Mouse (Mus musculus) liver, embryonic 14.5 days (tissue): ENCODE results near the gene Mfap1b. TPM values are rescaled to one million over a fixed set of nuclear protein-coding genes. Genes with fewer than 3 reads are reported as not detected.
"Not testable (repeated sequence)": the region's sequence is repeated elsewhere in the genome, so short reads cannot be mapped to it uniquely, and the experiment has no call there.

Experiments
- ATAC-seq: fragments of 200-750 bp; cut with Nextera tagmentation; 2 replicates; pipeline ENCODE4 v1.8.0; 2017; ENCODE audit warnings: moderate number of reproducible peaks, mild to moderate bottlenecking, moderate library complexity; ENCODE audit not compliant: insufficient read depth
- DNase-seq, 3 experiments: peaks; one replicate each; pipeline ENCODE4 v3.0.0-alpha.2; 2012 to 2013; ENCODE audit warnings: low read depth in 3 of 3, low spot score in 3 of 3
- H3K27ac ChIP-seq: fragments of 300-500 bp; sonication (generic); 2 replicates; pipeline ENCODE4 v1.5.1; 2014; ENCODE audit warnings: moderate library complexity, mild to moderate bottlenecking, control low read depth, inconsistent platforms
- H3K27me3 ChIP-seq: fragments of 300-500 bp; sonication (generic); 2 replicates; pipeline ENCODE4 v1.6.1; 2014; ENCODE audit warnings: mild to moderate bottlenecking, low read length, moderate library complexity; ENCODE audit not compliant: control insufficient read depth, insufficient read depth
- H3K36me3 ChIP-seq: fragments of 300-500 bp; sonication (generic); replicated peaks from 2 replicates; pipeline ENCODE4 v1.6.1; 2014; ENCODE audit warnings: low read depth; ENCODE audit not compliant: control insufficient read depth, insufficient read depth
- H3K4me1 ChIP-seq, 2 experiments: fragments of 200-500 bp in 1 of 2; fragments of 300-500 bp in 1 of 2; sonication (generic) in 1 of 2; replicated peaks; 2 replicates each; pipeline ENCODE4 v1.6.1; 2012 to 2014; ENCODE audit warnings: antibody characterized with exemption in 1 of 2, inconsistent platforms in 1 of 2, low read length in 1 of 2; ENCODE audit not compliant: control insufficient read depth in 2 of 2, insufficient read depth in 2 of 2
- H3K4me2 ChIP-seq: fragments of 300-500 bp; sonication (generic); 2 replicates; pipeline ENCODE4 v1.6.1; 2014; ENCODE audit warnings: low read depth, mild to moderate bottlenecking, control low read depth, moderate library complexity
- H3K4me3 ChIP-seq, 2 experiments: fragments of 200-500 bp in 1 of 2; fragments of 300-500 bp in 1 of 2; sonication (generic) in 1 of 2; 2 replicates each; pipeline ENCODE4 v1.5.1; 2012 to 2014; ENCODE audit warnings: low read depth in 2 of 2, low read length in 2 of 2, mild to moderate bottlenecking in 2 of 2, control low read depth in 1 of 2, inconsistent platforms in 1 of 2, moderate library complexity in 1 of 2; ENCODE audit not compliant: insufficient read depth in 1 of 2
- H3K9ac ChIP-seq: fragments of 300-500 bp; sonication (generic); replicated peaks from 2 replicates; pipeline ENCODE4 v1.6.1; 2014; ENCODE audit warnings: mild to moderate bottlenecking, control low read depth, moderate library complexity
- H3K9me3 ChIP-seq: fragments of 300-500 bp; sonication (generic); 2 replicates; pipeline ENCODE4 v1.6.1; 2016; ENCODE audit warnings: low read length, mixed read lengths; ENCODE audit not compliant: control insufficient read depth
- CTCF ChIP-seq: IDR thresholded peaks from 2 replicates; pipeline ENCODE4 v1.5.1; 2016; ENCODE audit warnings: antibody characterized with exemption, low read depth, control low read depth
- EP300 ChIP-seq: IDR thresholded peaks from 2 replicates; pipeline ENCODE4 v1.6.1; 2016; ENCODE audit warnings: antibody characterized with exemption, low read depth
- WGBS: fragments of 180-500 bp; shearing (Covaris S2); extraction: QIAGEN DNeasy Blood & Tissue Kit; methylation state at CpG from one replicate; pipeline ENCODE4 v1.1.7; 2014; ENCODE audit not compliant: insufficient replicate concordance; 5-methylcytosine and 5-hydroxymethylcytosine counted together
- polyA plus RNA-seq, 2 experiments: library from polyadenylated mRNA; depleted of rRNA in 1 of 2; stranded (reverse) in 1 of 2; unstranded in 1 of 2; fragments of >200 nt; fragmentation: Nextera tagmentation in 1 of 2; extraction: Ambion mirVana in 1 of 2; gene quantifications; 2 replicates each; pipeline versions ENCODE4 v1.2.1 to v1.2.3; 2012 to 2014

Mfap1b gene
- polyA plus RNA-seq, 2 experiments, result 8.7 to 20.1 TPM

- H3K9me3 ChIP-seq, result no peaks in the 10 kb centered on the region
- no peak for DNase-seq
- peak overlapping the region; percentile 68 for H3K4me2 ChIP-seq
- 8% methylated on average over 12 of the region's 12 CpGs for WGBS
- peaks cover 20% of the 10 kb centered on the region for H3K36me3 ChIP-seq
- H3K4me1 ChIP-seq, result peaks cover 17 to 20% of the 10 kb centered on the region in 2 experiments
- no peak for ATAC-seq
- peak overlapping the region; percentile 59 to 80 for H3K4me3 ChIP-seq
- no peak for TF ChIP-seq EP300
- TF ChIP-seq CTCF, result no peak
- no peaks in the 10 kb centered on the region for H3K27me3 ChIP-seq
- H3K9ac ChIP-seq, result peak overlapping the region; percentile 81
- no peak overlapping the region; the same call in 1 of the 2 replicates for H3K27ac ChIP-seq
Observed at GRCm38 (mm10) chr2:121507173-121507950, 33.5 kb upstream of the Mfap1b start.

- not testable (repeated sequence) for H3K27me3 ChIP-seq, H3K9me3 ChIP-seq
- DNase-seq (peak; percentile 86 to 88 (median 87)), ATAC-seq (peak; percentile 93)
- peaks cover 11% of the 10 kb centered on the region for H3K36me3 ChIP-seq
- H3K4me3 ChIP-seq, result peak within 1 kb of the TSS; percentile 59 to 80
- H3K4me1 ChIP-seq, result peaks cover 17 to 19% of the 10 kb centered on the region in 2 experiments
- peak within 1 kb of the TSS; percentile 46 for H3K27ac ChIP-seq
- WGBS, result 3% methylated on average over 40 of the region's 42 CpGs
- TF ChIP-seq CTCF, result peak; percentile 42
- peak within 1 kb of the TSS; percentile 68 for H3K4me2 ChIP-seq
- H3K9ac ChIP-seq, result peak within 1 kb of the TSS; percentile 81
Observed at GRCm38 (mm10) chr2:121505942-121506882, 32.3 kb upstream of the Mfap1b start, which contains the start of the genes Mfap1a and Wdr76. Gene Mfap1a (minus strand): TSS chr2:121506665. Gene Wdr76 (plus strand): TSS chr2:121506723.

- H3K27me3 ChIP-seq, H3K27ac ChIP-seq, H3K9ac ChIP-seq, H3K9me3 ChIP-seq, DNase-seq, H3K4me2 ChIP-seq, H3K36me3 ChIP-seq, H3K4me3 ChIP-seq, ATAC-seq, H3K4me1 ChIP-seq: not testable (repeated sequence)
- WGBS, result no CpG with 5 or more reads among the region's 6 CpGs
Observed at GRCm38 (mm10) chr2:121501550-121501949, 27.7 kb upstream of the Mfap1b start.

GRCm38 (mm10) chr2:121484403-121484802, 10.5 kb upstream of the Mfap1b start:
- not testable (repeated sequence) for DNase-seq, H3K4me2 ChIP-seq, H3K9me3 ChIP-seq, ATAC-seq, H3K27me3 ChIP-seq, H3K36me3 ChIP-seq, H3K4me3 ChIP-seq, H3K27ac ChIP-seq, H3K9ac ChIP-seq, H3K4me1 ChIP-seq
- 44% methylated on average over 1 of the region's 2 CpGs for WGBS

GRCm38 (mm10) chr2:121483576-121483975, 9.7 kb upstream of the Mfap1b start:
- Histone ChIP-seq H3K27me3 (no peaks in the 10 kb centered on the region), H3K4me1 (no peaks in the 10 kb centered on the region), H3K36me3 (no peaks in the 10 kb centered on the region), H3K4me2 (no peak overlapping the region), H3K4me3 (no peak overlapping the region), H3K9me3 (no peaks in the 10 kb centered on the region), H3K9ac (no peak overlapping the region), H3K27ac (no peak overlapping the region)
- ATAC-seq, result no peak
- DNase-seq, result no peak
- 73% methylated on average over 8 of the region's 8 CpGs for WGBS
- no peak for TF ChIP-seq EP300
- TF ChIP-seq CTCF, result no peak

- WGBS, result 75% methylated on average over 13 of the region's 13 CpGs
Observed at GRCm38 (mm10) chr2:121480916-121481315, 7.0 kb upstream of the Mfap1b start.

More at GRCm38 (mm10) chr2:121480916-121481315, 7.0 kb upstream of the Mfap1b start:
- not testable (repeated sequence) for H3K4me2 ChIP-seq, DNase-seq, H3K4me3 ChIP-seq, H3K4me1 ChIP-seq, H3K9ac ChIP-seq, H3K27ac ChIP-seq, H3K36me3 ChIP-seq, H3K27me3 ChIP-seq, ATAC-seq, H3K9me3 ChIP-seq
